Mouse (Mus musculus): Measurements from ENCODE around the gene Spta1. TPM values are rescaled to one million over a fixed set of nuclear protein-coding genes. Genes with fewer than 3 reads are reported as not detected.

The Spta1 gene
- total RNA-seq, 1 experiment from 2014 or later: 8.0 TPM

DNA sequence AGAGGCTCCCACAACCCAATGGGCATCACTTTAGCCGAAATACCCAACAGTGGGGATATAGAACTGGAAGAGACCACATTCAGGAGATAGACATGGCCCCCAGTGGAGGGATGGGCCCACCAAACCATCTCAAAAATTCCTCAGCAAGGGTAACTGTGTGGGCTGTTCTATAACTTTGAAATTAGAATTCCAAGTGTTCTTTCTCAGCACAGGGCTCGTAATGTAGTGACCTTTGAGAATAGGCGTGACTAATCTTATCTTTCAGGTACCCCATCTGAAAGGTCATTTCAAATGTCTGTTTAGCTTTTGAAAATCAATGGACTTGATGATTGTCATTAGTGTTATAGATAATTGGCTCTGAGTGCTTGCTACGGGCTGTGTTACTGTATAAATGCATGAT is 95.2 kb downstream of the Spta1 start:
- DNase-seq: no peak

DNA sequence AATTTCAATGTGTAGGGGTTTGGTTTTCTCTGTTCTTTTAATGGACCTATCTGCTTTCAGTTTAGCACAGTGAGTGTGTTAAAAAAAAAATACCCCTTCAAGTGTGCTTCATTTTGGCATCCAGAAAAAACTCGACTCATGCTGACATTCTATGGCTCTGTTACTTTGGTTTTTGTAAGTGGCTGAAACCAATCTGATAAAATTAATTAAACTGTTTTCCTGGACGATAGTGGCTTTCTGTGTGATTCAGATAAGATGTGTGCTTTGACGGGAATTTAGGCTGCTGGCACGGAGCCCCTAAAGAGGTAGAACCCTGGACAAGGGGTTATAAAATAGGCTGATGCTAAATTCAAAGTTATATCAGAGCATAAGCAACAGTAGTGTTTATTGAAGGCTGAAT is 96.6 kb downstream of the Spta1 start:
- no peak for DNase-seq

DNA sequence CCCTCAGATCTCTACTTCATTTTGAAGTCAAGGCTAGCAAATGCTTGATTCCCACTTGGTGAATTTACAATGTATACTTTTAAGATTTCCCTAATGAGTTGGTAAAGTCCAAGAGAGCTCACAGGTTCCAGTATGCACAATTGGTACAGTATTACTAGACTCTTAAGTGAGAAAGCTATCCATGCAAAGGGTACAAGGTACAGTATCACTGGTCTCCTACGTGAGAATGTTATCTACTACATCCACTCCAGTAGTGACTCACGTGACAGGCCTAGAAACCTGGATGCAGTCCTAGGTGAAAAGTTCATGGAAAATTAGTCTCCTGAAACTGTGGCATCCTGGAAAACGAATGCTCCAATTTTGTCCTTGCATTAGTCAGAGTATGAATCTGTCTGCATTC is 98.1 kb downstream of the Spta1 start:
- no peak for DNase-seq

Other genes starting within 250 kb of the Spta1 start
- 11.5 and 27.3 TPM in 2 replicates for gene Mndal, start 230.3 kb upstream of the Spta1 start, total RNA-seq (2021)
- gene Ifi203, start 230.1 kb upstream of the Spta1 start, total RNA-seq (2021): 10.1 and 20.6 TPM in 2 replicates
- gene Ifi202b, start 190.0 kb upstream of the Spta1 start, total RNA-seq (2021): not detected in 2 replicates
- gene Ifi205, start 141.0 kb upstream of the Spta1 start, total RNA-seq (2021): 2.6 and 6.6 TPM in 2 replicates
- not detected in 2 replicates for gene Olfr433, start 132.1 kb upstream of the Spta1 start, total RNA-seq (2021)
- not detected in 2 replicates for gene Olfr432, start 123.6 kb upstream of the Spta1 start, total RNA-seq (2021)
- gene Olfr430, start 106.2 kb upstream of the Spta1 start, total RNA-seq (2021): not detected in 2 replicates
- gene Olfr429, start 88.4 kb upstream of the Spta1 start, total RNA-seq (2021): not detected in 2 replicates
- not detected in 2 replicates for gene Olfr427, start 75.9 kb upstream of the Spta1 start, total RNA-seq (2021)
- not detected in 2 replicates for gene Olfr231, start 51.6 kb upstream of the Spta1 start, total RNA-seq (2021)
- gene Olfr424, start 41.3 kb upstream of the Spta1 start, total RNA-seq (2021): not detected in 2 replicates
- not detected in 2 replicates for gene Olfr420, start 17.1 kb upstream of the Spta1 start, total RNA-seq (2021)
- not detected in 2 replicates for gene Olfr419, start 79.3 kb downstream of the Spta1 start, total RNA-seq (2021)
- not detected in 2 replicates for gene Mptx1, start 157.7 kb downstream of the Spta1 start, total RNA-seq (2021)
- gene Olfr417, start 192.3 kb downstream of the Spta1 start, total RNA-seq (2021): not detected in 2 replicates
- gene Olfr248, start 218.3 kb downstream of the Spta1 start, total RNA-seq (2021): not detected in 2 replicates